Mouse (Mus musculus) MEL (cell line): ENCODE data around the gene Mitf.

Experiments
- CTCF ChIP-seq, 3 experiments: IDR thresholded peaks in 2 of 3; conservative IDR thresholded peaks in 1 of 3; 2 replicates each; pipeline ENCODE4 v1.5.1; 2011 to 2012; ENCODE audit warnings: low read length in 3 of 3, low read depth in 2 of 3, mild to moderate bottlenecking in 2 of 3, improper control_type of control experiment in 1 of 3, inconsistent platforms in 1 of 3, mixed read lengths in 1 of 3, moderate library complexity in 1 of 3; ENCODE audit not compliant: control insufficient read depth in 1 of 3, insufficient read depth in 1 of 3, poor library complexity in 1 of 3, severe bottlenecking in 1 of 3
- JUND ChIP-seq: IDR thresholded peaks from 2 replicates; pipeline ENCODE4 v1.6.1; 2011; ENCODE audit warnings: low read depth, mild to moderate bottlenecking, improper control_type of control experiment, low read length
- MAFK ChIP-seq: IDR thresholded peaks from 2 replicates; pipeline ENCODE4 v1.6.1; 2011; ENCODE audit warnings: low read depth, mild to moderate bottlenecking, low read length, improper control_type of control experiment, borderline replicate concordance
- POLR2A ChIP-seq, 2 experiments: IDR thresholded peaks; 2 replicates each; pipeline ENCODE4 v1.6.1; 2011 to 2012; ENCODE audit warnings: low read length in 2 of 2, mild to moderate bottlenecking in 2 of 2, control low read depth in 1 of 2, improper control_type of control experiment in 1 of 2, low read depth in 1 of 2, moderate library complexity in 1 of 2; ENCODE audit not compliant: control insufficient read depth in 1 of 2, insufficient read depth in 1 of 2, poor library complexity in 1 of 2
- TAL1 ChIP-seq: IDR thresholded peaks from 2 replicates; pipeline ENCODE4 v1.6.1; 2012; ENCODE audit warnings: mild to moderate bottlenecking, inconsistent platforms, low read length, moderate library complexity, mixed read lengths
- USF1 ChIP-seq: IDR thresholded peaks from 2 replicates; pipeline ENCODE4 v1.6.1; 2014; ENCODE audit warnings: low read depth, mild to moderate bottlenecking, inconsistent platforms, low read length, improper control_type of control experiment, moderate library complexity

DNA sequence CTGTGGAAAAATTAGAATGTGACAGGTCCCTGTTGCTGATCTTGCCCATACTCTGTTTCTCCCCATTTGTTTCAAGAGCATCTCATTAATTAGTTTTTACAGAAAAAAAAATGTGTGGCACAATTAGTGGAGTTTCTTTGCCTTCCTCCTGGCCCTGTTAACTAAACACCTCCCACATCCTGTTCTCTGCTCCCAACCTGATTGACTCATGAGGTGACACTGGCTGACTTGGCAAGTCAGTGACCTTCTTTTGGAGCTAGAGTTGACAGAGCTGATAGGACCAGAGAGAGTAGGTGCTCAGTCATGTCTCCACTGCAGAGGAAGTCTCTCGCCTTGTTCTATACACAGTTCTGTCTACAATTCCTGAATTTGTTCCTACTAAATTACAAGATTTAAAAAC, 155.5 kb downstream of the Mitf start:
- TF ChIP-seq CTCF (IDR thresholded peaks at IDR 0.05 in 2 of 3, conservative IDR thresholded peaks at IDR 0.05 in 1 of 3; ENCODE audit: control insufficient read depth in 1 of 3, insufficient read depth in 1 of 3, low read depth in 2 of 3, low read length in 3 of 3, poor library complexity in 1 of 3, severe bottlenecking in 1 of 3), result no peak
- TF ChIP-seq POLR2A (IDR thresholded peaks at IDR 0.05; ENCODE audit: control insufficient read depth in 1 of 2, insufficient read depth in 1 of 2, low read depth in 1 of 2, low read length in 2 of 2, poor library complexity in 1 of 2), result no peak
- no peak for TF ChIP-seq TAL1
- TF ChIP-seq MAFK, result no peak
- TF ChIP-seq USF1, result no peak
- no peak for TF ChIP-seq JUND
